Mouse (Mus musculus) forebrain, embryonic 12.5 days (tissue): Measurements from ENCODE around the gene Casp9. TPM values are rescaled to one million over a fixed set of nuclear protein-coding genes. Genes with fewer than 3 reads are reported as not detected.
"Not testable (repeated sequence)": the region's sequence is repeated elsewhere in the genome, so short reads cannot be mapped to it uniquely, and the experiment has no call there.

Experiments
- ATAC-seq: fragments of 200-750 bp; cut with Nextera tagmentation; 2 replicates; pipeline ENCODE4 v1.8.0; 2017; ENCODE audit warnings: moderate TSS enrichment; ENCODE audit not compliant: low FRiP score
- H3K27ac ChIP-seq: fragments of 300-500 bp; sonication (generic); 2 replicates; pipeline ENCODE4 v1.5.1; 2016; ENCODE audit warnings: mild to moderate bottlenecking
- H3K27me3 ChIP-seq: fragments of 300-500 bp; sonication (generic); 2 replicates; pipeline ENCODE4 v1.6.1; 2016; ENCODE audit warnings: mild to moderate bottlenecking
- H3K36me3 ChIP-seq: fragments of 300-500 bp; sonication (generic); replicated peaks from 2 replicates; pipeline ENCODE4 v1.6.1; 2016; ENCODE audit warnings: mild to moderate bottlenecking
- H3K4me1 ChIP-seq: fragments of 300-500 bp; sonication (generic); 2 replicates; pipeline ENCODE4 v1.6.1; 2016
- H3K4me2 ChIP-seq: fragments of 300-500 bp; sonication (generic); 2 replicates; pipeline ENCODE4 v1.6.1; 2016; ENCODE audit warnings: mild to moderate bottlenecking, moderate library complexity
- H3K4me3 ChIP-seq: fragments of 300-500 bp; sonication (generic); replicated peaks from 2 replicates; pipeline ENCODE4 v1.5.1; 2016; ENCODE audit warnings: mild to moderate bottlenecking
- H3K9ac ChIP-seq: fragments of 300-500 bp; sonication (generic); 2 replicates; pipeline ENCODE4 v1.6.1; 2016; ENCODE audit warnings: mild to moderate bottlenecking
- H3K9me3 ChIP-seq: fragments of 300-500 bp; sonication (generic); 2 replicates; pipeline ENCODE4 v1.6.1; 2016
- WGBS: fragments of 180-500 bp; shearing (Covaris S2); methylation state at CpG from one replicate; pipeline ENCODE4 v1.1.7; 2016; 5-methylcytosine and 5-hydroxymethylcytosine counted together
- polyA plus RNA-seq: library from polyadenylated mRNA; unstranded; fragments of >200 nt; fragmentation: Nextera tagmentation; extraction: Ambion mirVana; gene quantifications from 2 replicates; pipeline ENCODE4 v1.2.1, GENCODE M21; 2016

Casp9 gene
- polyA plus RNA-seq, 1 experiment from 2014 or later = 20.4 TPM

DNA sequence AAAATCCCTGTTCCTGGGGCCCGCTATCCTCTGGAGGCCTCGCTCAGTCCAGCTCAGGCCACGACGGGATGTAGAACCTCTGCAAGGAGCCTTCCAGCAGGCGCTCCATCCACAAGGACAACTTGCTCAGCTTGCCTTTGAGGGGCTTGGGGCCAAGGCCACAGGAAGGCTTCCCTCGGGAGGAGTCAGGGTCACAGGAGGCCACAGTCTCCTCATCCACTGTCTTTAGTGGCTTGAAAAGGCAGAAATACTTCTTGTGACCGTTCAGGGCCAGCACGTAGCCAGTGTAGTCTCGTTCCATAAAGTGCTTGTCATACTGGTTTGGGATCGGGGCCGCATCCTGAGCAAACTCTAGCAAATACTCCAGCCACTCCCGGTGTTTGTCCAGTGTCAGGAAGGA lies 29.9 kb upstream of the Casp9 start:
- Histone ChIP-seq H3K4me2 (no peak overlapping the region), H3K27ac (no peak overlapping the region), H3K9me3 (no peaks in the 10 kb centered on the region), H3K9ac (no peak overlapping the region), H3K4me1 (no peaks in the 10 kb centered on the region; the same call in 1 of the 2 replicates), H3K27me3 (no peaks in the 10 kb centered on the region), H3K4me3 (no peak overlapping the region), H3K36me3 (peaks cover 74% of the 10 kb centered on the region)
- 95% methylated on average over 12 of the region's 12 CpGs for WGBS
- no peak for ATAC-seq

DNA sequence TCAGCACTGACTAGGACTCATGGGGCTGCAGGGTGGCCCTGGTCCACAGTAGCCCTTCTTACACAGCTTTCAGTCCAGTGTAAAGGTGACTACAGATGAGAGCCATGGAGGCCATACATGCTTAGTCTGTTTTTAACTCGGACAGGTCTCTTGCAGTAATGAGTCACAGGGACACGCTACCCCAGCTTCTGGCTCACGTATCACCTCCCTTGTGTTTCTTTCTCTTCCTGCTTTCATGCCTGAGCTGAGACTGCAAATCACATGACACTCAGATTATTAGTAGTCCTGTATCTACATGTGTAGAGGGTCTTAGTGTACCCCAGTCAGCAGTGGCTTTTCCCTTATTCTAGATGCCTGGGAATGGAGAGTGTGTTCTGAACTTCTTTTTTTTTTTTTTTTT lies 28.4 kb upstream of the Casp9 start:
- H3K4me3 ChIP-seq = no peak overlapping the region
- no peak overlapping the region for H3K27ac ChIP-seq
- H3K9ac ChIP-seq = no peak overlapping the region
- H3K9me3 ChIP-seq = no peaks in the 10 kb centered on the region
- no peaks in the 10 kb centered on the region for H3K27me3 ChIP-seq
- H3K36me3 ChIP-seq = peaks cover 87% of the 10 kb centered on the region
- 94% methylated on average over 3 of the region's 3 CpGs for WGBS
- ATAC-seq = no peak
- H3K4me2 ChIP-seq = no peak overlapping the region
- no peaks in the 10 kb centered on the region; the same call in 1 of the 2 replicates for H3K4me1 ChIP-seq

DNA sequence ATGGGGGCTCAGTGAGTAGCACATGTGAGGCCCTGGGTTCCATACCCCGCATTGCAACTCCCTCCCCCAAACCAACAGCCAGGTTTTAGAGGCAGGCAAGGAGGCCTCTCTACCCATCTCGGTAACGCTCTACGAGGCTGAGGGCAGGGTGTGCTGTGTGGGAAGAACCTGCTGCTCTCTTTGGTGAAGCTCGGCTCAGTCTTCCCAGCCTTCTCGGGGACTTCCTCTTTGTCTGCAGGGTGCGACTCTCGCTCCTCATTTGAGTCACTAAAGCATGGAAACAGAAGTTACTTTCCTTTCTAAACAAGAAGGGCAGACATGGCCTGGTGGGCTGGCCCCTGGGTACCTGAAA lies 27.1 kb upstream of the Casp9 start:
- no peaks in the 10 kb centered on the region for H3K9me3 ChIP-seq
- no peak overlapping the region for H3K9ac ChIP-seq
- H3K27ac ChIP-seq = peak overlapping the region; percentile 70
- ATAC-seq = no peak
- H3K4me1 ChIP-seq = no peaks in the 10 kb centered on the region; the same call in 1 of the 2 replicates
- H3K27me3 ChIP-seq = no peaks in the 10 kb centered on the region
- H3K4me3 ChIP-seq = no peak overlapping the region
- H3K4me2 ChIP-seq = no peak overlapping the region
- peaks cover 94% of the 10 kb centered on the region for H3K36me3 ChIP-seq
- 93% methylated on average over 8 of the region's 8 CpGs for WGBS

DNA sequence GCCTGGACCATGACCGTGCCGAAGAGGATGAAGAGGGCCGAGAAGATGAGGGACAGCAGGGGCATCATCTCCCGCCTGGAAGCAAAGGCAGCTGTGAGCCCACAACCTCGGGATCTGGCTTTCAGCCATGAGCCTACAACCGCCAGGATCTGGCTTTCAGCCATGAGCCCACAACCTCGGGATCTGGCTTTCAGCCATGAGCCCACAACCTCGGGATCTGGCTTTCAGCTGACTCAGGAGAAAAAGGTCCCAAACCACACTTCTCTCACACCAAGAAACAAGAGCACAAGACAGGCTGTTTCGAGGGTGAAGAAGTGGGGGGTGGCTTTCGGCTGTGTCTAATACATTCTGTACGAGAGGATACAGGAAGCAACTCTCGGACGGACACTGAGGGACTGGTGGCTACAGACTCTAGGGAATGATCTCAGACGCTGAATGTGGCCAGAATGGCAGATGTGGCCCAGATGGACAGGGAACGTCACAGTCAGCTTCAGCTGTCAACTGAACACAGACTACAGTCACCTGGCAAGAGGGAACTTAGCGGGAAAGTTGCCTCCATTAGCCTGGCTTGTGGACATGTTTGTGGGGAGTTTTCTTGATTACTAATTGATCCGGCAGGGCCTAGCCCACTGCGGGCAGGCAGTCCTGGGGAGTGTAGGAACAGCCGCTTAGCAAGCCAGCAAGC lies 26.6 kb upstream of the Casp9 start:
- Histone ChIP-seq H3K4me2 (no peak overlapping the region), H3K4me1 (no peaks in the 10 kb centered on the region; the same call in 1 of the 2 replicates), H3K9me3 (no peaks in the 10 kb centered on the region), H3K27ac (peak overlapping the region; percentile 70), H3K9ac (no peak overlapping the region), H3K4me3 (no peak overlapping the region), H3K27me3 (no peaks in the 10 kb centered on the region), H3K36me3 (peaks cover 94% of the 10 kb centered on the region)
- no peak for ATAC-seq
- 80% methylated on average over 19 of the region's 19 CpGs for WGBS

DNA sequence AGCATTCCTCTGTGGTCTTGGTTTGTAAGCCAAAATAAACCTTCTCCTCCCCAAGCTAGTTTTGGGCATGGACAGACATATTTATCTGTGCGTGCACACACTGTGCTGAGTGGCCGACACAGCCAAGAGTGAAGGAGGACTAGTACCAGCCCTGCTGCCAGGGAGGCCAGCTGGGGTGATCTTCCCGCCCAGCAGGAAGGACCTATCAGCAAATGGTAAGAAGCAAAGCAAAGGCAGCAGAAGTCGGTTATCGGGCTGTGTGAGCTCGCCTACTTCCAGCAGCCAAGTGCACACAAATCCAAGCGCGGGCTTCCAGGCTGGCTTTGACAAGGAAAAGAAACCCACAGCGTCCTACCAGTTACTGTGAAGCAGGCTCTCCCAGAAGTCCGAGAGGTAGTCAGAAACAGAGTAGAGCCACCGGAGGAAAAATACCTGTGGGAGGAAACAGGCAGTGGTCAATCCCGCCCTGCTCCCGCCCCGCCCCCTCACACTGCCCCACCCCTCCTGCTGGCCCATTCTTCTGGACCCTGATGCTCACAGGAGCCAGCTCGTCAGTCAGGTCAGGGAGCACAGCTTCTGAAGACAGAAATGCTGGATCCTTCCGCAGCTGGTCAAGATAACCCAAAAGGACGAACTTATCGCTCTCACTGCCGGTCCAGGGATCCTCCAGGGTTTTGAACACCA lies 25.9 kb upstream of the Casp9 start:
- ATAC-seq = no peak
- Histone ChIP-seq H3K36me3 (peaks cover 93% of the 10 kb centered on the region), H3K27me3 (no peaks in the 10 kb centered on the region), H3K4me3 (no peak overlapping the region), H3K4me1 (no peaks in the 10 kb centered on the region; the same call in 1 of the 2 replicates), H3K4me2 (no peak overlapping the region), H3K9ac (no peak overlapping the region), H3K27ac (peak overlapping the region; percentile 70; the same call in 1 of the 2 replicates), H3K9me3 (no peaks in the 10 kb centered on the region)
- 80% methylated on average over 19 of the region's 19 CpGs for WGBS

DNA sequence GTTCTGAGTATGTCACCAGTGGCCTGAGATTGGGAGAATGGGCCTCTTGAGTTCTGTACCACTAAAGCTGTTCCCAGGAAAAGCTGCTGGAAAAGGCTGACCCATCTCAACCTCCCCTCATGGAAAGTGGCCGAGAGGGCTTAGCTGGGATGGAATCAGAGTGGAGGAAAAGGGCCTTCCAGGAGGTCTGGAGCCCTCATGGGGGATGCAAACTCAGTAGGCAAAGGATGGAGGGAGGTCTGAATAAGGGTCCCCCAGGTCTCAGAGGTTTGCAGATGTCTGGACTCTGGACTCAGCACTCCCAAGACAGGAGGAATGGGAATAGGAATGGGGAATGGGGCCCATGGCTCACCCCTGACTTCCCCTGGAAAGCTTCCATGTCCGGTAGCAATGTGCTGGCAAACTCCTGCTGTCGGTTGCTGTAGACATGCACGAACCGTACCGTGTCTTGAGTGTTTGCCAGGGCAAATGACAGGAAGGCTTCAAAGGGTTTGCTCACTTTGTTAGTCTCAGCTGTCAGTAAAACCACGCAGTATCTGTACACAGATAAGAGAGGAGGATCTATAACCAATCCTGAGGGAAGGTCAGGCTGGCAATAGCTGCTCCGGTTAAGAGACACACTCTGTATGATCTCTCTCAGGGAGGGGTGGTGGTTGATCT lies 23.8 kb upstream of the Casp9 start:
- Histone ChIP-seq H3K27ac (no peak overlapping the region), H3K4me2 (no peak overlapping the region), H3K4me3 (no peak overlapping the region), H3K4me1 (no peaks in the 10 kb centered on the region; the same call in 1 of the 2 replicates), H3K36me3 (peaks cover 93% of the 10 kb centered on the region), H3K27me3 (no peaks in the 10 kb centered on the region), H3K9ac (no peak overlapping the region), H3K9me3 (no peaks in the 10 kb centered on the region)
- ATAC-seq = no peak
- 87% methylated on average over 8 of the region's 8 CpGs for WGBS

DNA sequence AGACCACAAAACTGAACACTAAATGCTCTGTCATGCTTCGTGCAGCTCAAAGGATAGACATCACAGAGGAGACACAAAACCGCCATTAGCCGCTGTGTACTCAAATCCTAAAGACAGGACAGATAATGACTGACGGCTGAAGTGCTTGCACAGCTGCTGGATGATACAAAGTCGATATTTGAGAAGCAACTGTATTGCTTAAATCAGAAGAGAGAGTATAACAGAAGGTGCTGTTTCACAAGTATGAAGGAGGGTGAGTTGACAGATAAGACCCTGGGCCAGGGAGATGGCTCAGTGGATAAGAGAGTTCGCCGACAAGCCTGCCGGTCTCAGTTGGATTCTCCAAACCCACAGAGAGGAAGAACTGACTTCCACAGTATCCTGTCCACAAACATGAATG lies 21.6 kb upstream of the Casp9 start:
- Histone ChIP-seq H3K4me3 (no peak overlapping the region), H3K27me3 (no peaks in the 10 kb centered on the region), H3K4me1 (no peaks in the 10 kb centered on the region; the same call in 1 of the 2 replicates), H3K9me3 (no peaks in the 10 kb centered on the region), H3K27ac (no peak overlapping the region), H3K9ac (no peak overlapping the region), H3K4me2 (no peak overlapping the region), H3K36me3 (peaks cover 95% of the 10 kb centered on the region)
- 94% methylated on average over 8 of the region's 8 CpGs for WGBS
- ATAC-seq = no peak

DNA sequence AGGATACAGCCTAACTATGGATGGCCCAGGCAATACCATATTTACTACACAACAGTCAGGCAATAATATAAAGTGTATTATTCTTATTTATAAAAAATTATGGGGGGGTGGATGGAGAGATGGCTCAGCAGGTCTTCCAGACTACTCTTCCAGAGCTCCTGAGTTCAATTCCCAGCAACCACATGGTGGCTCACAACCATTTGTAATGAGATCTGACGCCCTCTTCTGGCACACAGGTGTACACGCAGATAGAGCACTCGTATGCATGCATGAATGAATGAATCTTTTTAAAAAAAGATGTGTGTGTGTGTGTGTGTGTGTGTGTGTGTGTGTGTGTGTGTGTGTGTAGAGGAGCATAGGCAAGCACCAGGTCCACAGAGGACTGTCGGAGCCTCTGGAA lies 20.4 kb upstream of the Casp9 start:
- not testable (repeated sequence) for H3K27me3 ChIP-seq, H3K4me2 ChIP-seq, ATAC-seq, H3K9ac ChIP-seq, H3K9me3 ChIP-seq, H3K4me1 ChIP-seq, H3K4me3 ChIP-seq, H3K27ac ChIP-seq
- H3K36me3 ChIP-seq = peaks cover 93% of the 10 kb centered on the region
- 88% methylated on average over 4 of the region's 4 CpGs for WGBS

DNA sequence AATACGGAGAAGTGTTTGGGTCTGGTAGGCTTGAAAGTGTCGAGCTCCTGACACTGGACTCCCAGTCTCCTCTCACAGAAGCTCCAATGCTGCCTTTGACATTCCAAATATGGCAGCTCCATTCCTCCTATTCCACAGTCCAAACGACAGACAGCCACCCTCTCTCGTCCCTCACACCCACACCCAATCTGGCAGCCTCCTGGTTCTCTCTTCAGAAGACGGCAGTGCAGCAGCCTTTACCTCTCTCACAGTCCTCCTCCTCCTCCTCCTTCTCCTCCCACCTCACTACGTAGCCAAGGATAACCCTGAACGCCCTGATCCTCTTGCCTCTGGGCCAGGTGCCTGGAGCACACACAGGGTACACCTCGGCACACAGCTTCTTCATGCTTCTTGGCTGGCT lies 13.6 kb upstream of the Casp9 start:
- no peak overlapping the region for H3K27ac ChIP-seq
- ATAC-seq = no peak
- no peak overlapping the region for H3K4me2 ChIP-seq
- no peaks in the 10 kb centered on the region for H3K4me1 ChIP-seq
- H3K4me3 ChIP-seq = no peak overlapping the region
- 92% methylated on average over 8 of the region's 8 CpGs for WGBS
- no peaks in the 10 kb centered on the region for H3K9me3 ChIP-seq
- no peak overlapping the region for H3K9ac ChIP-seq
- peaks cover 92% of the 10 kb centered on the region for H3K36me3 ChIP-seq
- H3K27me3 ChIP-seq = no peaks in the 10 kb centered on the region

DNA sequence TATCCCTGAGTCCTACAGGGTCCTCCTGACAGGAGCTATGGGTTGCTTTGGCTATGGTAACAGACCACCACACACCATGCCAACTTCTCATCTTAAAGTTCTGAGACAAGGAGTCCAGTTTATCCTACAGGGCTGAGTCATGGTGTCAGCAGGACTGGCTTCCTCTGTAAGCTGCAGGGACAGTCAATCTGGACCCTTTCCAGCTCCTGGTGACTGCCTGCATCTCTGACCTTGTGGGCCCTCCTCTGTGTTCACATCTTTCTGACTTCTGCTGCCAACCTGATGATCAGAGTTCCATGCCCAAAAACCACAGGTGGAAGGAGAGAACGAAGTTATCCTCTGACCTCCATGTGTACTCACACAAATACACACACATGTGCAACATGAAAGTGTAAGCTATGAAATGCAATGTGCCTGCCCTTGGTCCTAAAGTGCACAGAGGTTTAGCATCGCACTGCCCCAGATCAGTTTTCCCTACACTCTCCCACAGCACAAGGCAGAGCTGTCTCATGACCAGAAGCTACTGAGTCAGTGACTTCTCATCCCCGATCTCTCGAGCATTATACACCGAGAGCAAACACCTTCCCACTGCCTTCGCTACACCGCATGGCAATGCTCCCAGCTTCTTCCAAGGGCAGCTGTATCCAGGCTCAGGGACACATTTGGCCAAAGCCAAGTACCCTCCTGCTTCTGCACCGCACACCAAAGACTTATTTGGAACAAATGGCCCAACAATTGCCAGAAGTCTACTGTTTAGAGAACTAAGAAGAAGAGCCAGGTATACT lies 12.0 kb upstream of the Casp9 start:
- Histone ChIP-seq H3K4me1 (no peaks in the 10 kb centered on the region), H3K4me2 (no peak overlapping the region), H3K4me3 (no peak overlapping the region), H3K36me3 (peaks cover 88% of the 10 kb centered on the region), H3K27me3 (no peaks in the 10 kb centered on the region), H3K9me3 (no peaks in the 10 kb centered on the region), H3K27ac (no peak overlapping the region), H3K9ac (no peak overlapping the region)
- 96% methylated on average over 8 of the region's 8 CpGs for WGBS
- ATAC-seq = no peak

DNA sequence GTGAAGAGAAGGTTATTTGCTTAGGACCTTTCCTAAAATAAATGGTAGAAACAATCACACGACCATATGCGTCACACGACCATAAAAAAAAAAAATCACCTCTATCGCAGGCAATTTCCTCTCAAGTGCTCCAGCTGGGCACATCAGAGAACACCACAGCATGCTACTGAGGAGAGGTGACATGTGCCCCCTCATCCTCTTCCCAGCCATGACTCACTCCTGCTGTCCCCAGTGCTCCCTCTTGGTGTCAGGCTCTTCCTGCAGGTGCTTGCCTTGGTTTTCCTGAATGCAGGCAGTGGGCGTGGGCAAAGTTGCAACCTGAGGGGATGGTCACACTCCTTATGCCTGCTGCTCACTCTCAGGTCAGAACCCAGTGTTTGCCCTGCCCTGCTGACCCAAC lies 8.6 kb upstream of the Casp9 start:
- H3K36me3 ChIP-seq = peaks cover 66% of the 10 kb centered on the region
- WGBS = 87% methylated on average over 5 of the region's 5 CpGs
- H3K4me1 ChIP-seq = peaks cover 3% of the 10 kb centered on the region
- H3K4me3 ChIP-seq = no peak overlapping the region
- no peak for ATAC-seq
- no peaks in the 10 kb centered on the region for H3K9me3 ChIP-seq
- H3K27ac ChIP-seq = no peak overlapping the region
- H3K27me3 ChIP-seq = no peaks in the 10 kb centered on the region
- H3K9ac ChIP-seq = no peak overlapping the region
- no peak overlapping the region for H3K4me2 ChIP-seq

DNA sequence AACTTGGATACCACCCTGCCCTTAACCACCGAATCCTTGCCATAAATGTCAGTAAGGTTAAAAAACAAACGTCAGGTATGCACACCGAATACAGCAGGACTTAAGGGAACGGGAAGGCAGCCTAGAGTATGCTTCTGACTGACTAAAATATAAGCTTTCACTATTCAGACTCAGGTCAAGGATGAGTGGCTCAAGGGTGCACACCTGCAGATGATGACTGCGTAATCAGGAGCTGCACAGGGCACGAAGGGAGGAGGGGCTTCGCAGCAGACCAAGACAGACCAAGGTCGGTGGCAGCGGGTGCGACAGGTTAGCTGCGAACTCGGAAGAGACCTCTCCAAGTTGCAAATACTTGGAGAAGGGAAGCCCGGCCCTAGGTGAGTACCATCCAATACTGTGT lies 7.3 kb upstream of the Casp9 start:
- H3K4me1 ChIP-seq = peaks cover 8% of the 10 kb centered on the region
- no peaks in the 10 kb centered on the region for H3K27me3 ChIP-seq
- H3K27ac ChIP-seq = no peak overlapping the region
- 95% methylated on average over 13 of the region's 13 CpGs for WGBS
- ATAC-seq = no peak
- peaks cover 53% of the 10 kb centered on the region for H3K36me3 ChIP-seq
- no peak overlapping the region for H3K4me2 ChIP-seq
- H3K9me3 ChIP-seq = no peaks in the 10 kb centered on the region
- no peak overlapping the region for H3K4me3 ChIP-seq
- H3K9ac ChIP-seq = no peak overlapping the region
